In the genomic region with DNA sequence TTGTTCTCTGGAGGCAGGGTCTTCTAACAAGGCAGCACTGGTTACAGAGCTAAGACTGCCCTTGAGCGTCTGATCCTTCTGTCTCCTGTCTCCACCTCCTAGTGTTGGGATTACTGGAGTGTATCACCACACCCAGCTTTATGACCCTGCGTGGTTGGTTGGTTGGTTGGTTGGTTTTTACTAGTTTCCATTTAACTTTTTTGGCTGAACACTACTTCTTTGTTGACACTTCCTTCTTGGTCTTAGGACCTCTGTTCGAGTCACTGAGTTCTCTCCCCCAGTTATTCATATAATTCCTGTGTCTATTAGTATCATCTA, we compare ENCODE assay signal across 29 mouse cellular contexts. TPM values are rescaled to one million over a fixed set of nuclear protein-coding genes. Genes with fewer than 3 reads are reported as not detected.
DNase-seq lines count a peak whose midpoint lies in the region; ATAC-seq and TF ChIP-seq lines count a peak whose summit lies in the region.
"Had no signal": no experiment of that assay in that cellular context is flagged by ENCODE, and none has a peak within 500 bp of the region (broad histone marks: within the 10 kb centered on the region; RNA-seq: fewer than 3 reads in every experiment).

No protein-coding gene starts in this region.

- TF ChIP-seq POLR2A in CH12.LX (IDR thresholded peaks at IDR 0.05; ENCODE audit: low read depth, low read length): no peak

- H3K27me3 ChIP-seq in kidney, embryonic 16.5 days (ENCODE audit: insufficient read depth, low read length): no peaks in the 10 kb centered on the region
- H3K27me3 ChIP-seq in CH12.LX (replicated peaks) (no peaks in the 10 kb centered on the region), Patski (no peaks in the 10 kb centered on the region)
- H3K27me3 ChIP-seq in splenic B cell, adult 2 months (ENCODE audit: control insufficient read depth, insufficient read depth, low read length, poor library complexity, severe bottlenecking): no peaks in the 10 kb centered on the region
- H3K27me3 ChIP-seq: forebrain, embryonic 13.5 days; heart, embryonic 15.5 days; intestine, embryonic 15.5 days; liver, embryonic 13.5 days; neural tube, embryonic 15.5 days had no signal

- H3K36me3 ChIP-seq in kidney, embryonic 16.5 days (ENCODE audit: insufficient read depth, low read length): no peaks in the 10 kb centered on the region
- peaks cover 0 to 20% of the 10 kb centered on the region in 2 experiments for H3K36me3 ChIP-seq in CH12.LX (replicated peaks in 1 of 2; ENCODE audit: control insufficient read depth in 1 of 2, insufficient read depth in 1 of 2, low read length in 1 of 2)
- H3K36me3 ChIP-seq in splenic B cell, adult 2 months (ENCODE audit: control insufficient read depth, insufficient read depth, low read length, poor library complexity, severe bottlenecking): no peaks in the 10 kb centered on the region
- H3K36me3 ChIP-seq: heart, embryonic 10.5 days; heart, embryonic 15.5 days; intestine, embryonic 15.5 days; liver, embryonic 13.5 days; neural tube, embryonic 15.5 days had no signal

- no peak overlapping the region for H3K4me2 ChIP-seq in kidney, embryonic 16.5 days (replicated peaks; ENCODE audit: low read depth, low read length)
- H3K4me2 ChIP-seq in CH12.LX (ENCODE audit: insufficient read depth, low read depth, poor library complexity, severe bottlenecking): no peak overlapping the region
- H3K4me2 ChIP-seq: forebrain, embryonic 13.5 days; heart, embryonic 15.5 days; intestine, embryonic 15.5 days; liver, embryonic 13.5 days; neural tube, embryonic 15.5 days had no signal

- DNase-seq in kidney, postnatal 4 days: no peak
- DNase-seq in CH12.LX (ENCODE audit: extremely low read depth) (peak; percentile 49), Patski (ENCODE audit: low read depth, low spot score) (no peak)
- peak; percentile 56 for DNase-seq in splenic B cell, adult 2 months (ENCODE audit: low read depth, low spot score)
- DNase-seq in frontal cortex, postnatal 14 days (ENCODE audit: low spot score in 2 of 2): no peak
- no peak for DNase-seq in cerebellum, adult 8-10 months
- DNase-seq: adrenal gland, adult 2 months; B cell, adult 2 months; cerebellum, adult 2 months; cerebellum, postnatal 25 days; gastrocnemius, postnatal 25 days; left cerebral cortex, postnatal 4 days; liver, embryonic 13.5 days; lung, adult 2 months; lung, postnatal 10 days; midbrain, embryonic 14.5 days; right cerebral cortex, adult 18-20 months; thymus, adult 2 months; thymus, postnatal 4 days had no signal

- 57% methylated on average over 3 of the region's 3 CpGs for WGBS in kidney, embryonic 16.5 days

- H3K4me3 ChIP-seq in kidney, embryonic 16.5 days (ENCODE audit: low read length): no peak overlapping the region
- no peak overlapping the region for H3K4me3 ChIP-seq in CH12.LX (replicated peaks in 1 of 3; ENCODE audit: low read depth in 2 of 3, low read length in 2 of 3, poor library complexity in 1 of 3)
- H3K4me3 ChIP-seq: forebrain, embryonic 13.5 days; heart, embryonic 10.5 days; heart, embryonic 15.5 days; intestine, embryonic 15.5 days; liver, embryonic 13.5 days; neural tube, embryonic 15.5 days had no signal

- ATAC-seq in kidney, embryonic 16.5 days (ENCODE audit: low FRiP score, low TSS enrichment): 0 out of 2 replicates have a peak, but pooled peaks have one; percentile 42
- ATAC-seq in Patski: peak; percentile 39
- ATAC-seq: forebrain, embryonic 13.5 days; hindbrain, embryonic 16.5 days; intestine, embryonic 15.5 days had no signal

- dilution Hi-C loops in CH12.LX (cut with MboI; ENCODE audit: extremely low pct_ligation_motif_present, extremely low pct_unique_long_range_greater_than_20kb, low sequenced_read_pairs): no loop called here

- in situ Hi-C loops in CH12.LX (cut with MboI; ENCODE audit: low pct_ligation_motif_present, low pct_unique_long_range_greater_than_20kb, low sequenced_read_pairs) (no loop called here), Patski (cut with MboI; ENCODE audit: low pct_unique_long_range_greater_than_20kb) (no loop called here)

- no peak for TF ChIP-seq CTCF in CH12.LX (conservative IDR thresholded peaks at IDR 0.05 in 1 of 2, IDR thresholded peaks at IDR 0.05 in 1 of 2; ENCODE audit: low read depth in 2 of 2, low read length in 2 of 2)
- no peak for TF ChIP-seq CTCF in Patski (IDR thresholded peaks at IDR 0.05)

- no peaks in the 10 kb centered on the region for H3K4me1 ChIP-seq in kidney, embryonic 16.5 days (ENCODE audit: insufficient read depth, low read length)
- peaks cover 0 to 50% of the 10 kb centered on the region in 2 experiments; a peak in 2 of 4 replicates for H3K4me1 ChIP-seq in CH12.LX (ENCODE audit: control insufficient read depth in 1 of 2, insufficient read depth in 2 of 2)
- H3K4me1 ChIP-seq: forebrain, embryonic 13.5 days; heart, embryonic 10.5 days; heart, embryonic 15.5 days; intestine, embryonic 15.5 days had no signal

- POLR2A ChIA-PET in Patski (lab: Charles Lee): interaction anchor here (0.6 kb wide), 1 partner anchor 613 kb away, joined by 3 read pairs; the partner anchor contains the start of gene Zc3hc1

- no peak for TF ChIP-seq RAD21 in CH12.LX (IDR thresholded peaks at IDR 0.05; ENCODE audit: low read depth, low read length)

- CTCF ChIA-PET in Patski (lab: Charles Lee): interaction anchor here (1.0 kb wide), 2 partner anchors 19 to 35 kb away, joined by 3 to 5 read pairs; no protein-coding TSS in a partner anchor

- no peak overlapping the region for H3K9ac ChIP-seq in kidney, embryonic 16.5 days (replicated peaks; ENCODE audit: low read length)
- H3K9ac ChIP-seq in CH12.LX (ENCODE audit: insufficient read depth, low read depth): no peak overlapping the region
- H3K9ac ChIP-seq: forebrain, embryonic 13.5 days; heart, embryonic 15.5 days; intestine, embryonic 15.5 days; liver, embryonic 13.5 days; neural tube, embryonic 15.5 days had no signal

- H3K79me2 ChIP-seq in CH12.LX (replicated peaks; ENCODE audit: control insufficient read depth, extremely low read depth, insufficient read depth, poor library complexity, severe bottlenecking): peaks cover 19% of the 10 kb centered on the region

- no peaks in the 10 kb centered on the region for H3K9me3 ChIP-seq in kidney, embryonic 16.5 days (ENCODE audit: low read length)
- no peaks in the 10 kb centered on the region for H3K9me3 ChIP-seq in CH12.LX (replicated peaks; ENCODE audit: low read length)
- H3K9me3 ChIP-seq: forebrain, embryonic 13.5 days; G1E; heart, embryonic 10.5 days; heart, embryonic 15.5 days; intestine, embryonic 15.5 days; liver, embryonic 13.5 days; neural tube, embryonic 15.5 days had no signal

- peak; percentile 23; the same call in 1 of the 2 replicates for TF ChIP-seq EP300 in CH12.LX (IDR thresholded peaks at IDR 0.05; ENCODE audit: low read length)

- H3K27ac ChIP-seq in kidney, embryonic 16.5 days (ENCODE audit: low read length): no peak overlapping the region
- no peak overlapping the region for H3K27ac ChIP-seq in CH12.LX (ENCODE audit: insufficient read depth, low read depth)
- H3K27ac ChIP-seq: forebrain, embryonic 13.5 days; heart, embryonic 10.5 days; heart, embryonic 15.5 days; intestine, embryonic 15.5 days; kidney, postnatal 0 days; liver, embryonic 13.5 days; macrophage; neural tube, embryonic 15.5 days had no signal

TF ChIP-seq in CH12.LX, 34 proteins besides CTCF, POLR2A, EP300 and RAD21:
- TF ChIP-seq MAFK (IDR thresholded peaks at IDR 0.05; ENCODE audit: insufficient replicate concordance, low read length) (0 out of 2 replicates have a peak, but pooled peaks have one; percentile 7), ZKSCAN1 (IDR thresholded peaks at IDR 0.05; ENCODE audit: borderline replicate concordance, low read depth, low read length) (no peak), UBTF (IDR thresholded peaks at IDR 0.05; ENCODE audit: low read depth, low read length) (no peak), CHD1 (IDR thresholded peaks at IDR 0.05; ENCODE audit: low read depth, low read length) (no peak), ELF1 (IDR thresholded peaks at IDR 0.05; ENCODE audit: low read depth, low read length) (no peak)

RNA-seq across cellular contexts. Expression of gene Ahcyl2, which starts 9.4 kb away (rescaled TPM):
- 18.3 and 20.8 TPM in 2 replicates for polyA plus RNA-seq in kidney, embryonic 16.5 days (2015; fragmentation: Nextera tagmentation; extraction: Ambion mirVana)
- total RNA-seq in CH12.LX (2012; rRNA removed) (50.0 and 77.1 TPM in 2 replicates), CH12.LX (2014; rRNA removed) (184 and 196 TPM in 2 replicates)
- polyA plus RNA-seq in CH12.LX (2012; ENCODE audit: insufficient read length, low read depth) (178 and 204 TPM in 2 replicates), Patski (2021) (30.8 TPM)

RNA-seq across cellular contexts. Expression of gene Smo, which starts 41.9 kb away (rescaled TPM):
- 42.9 and 50.2 TPM in 2 replicates for polyA plus RNA-seq in kidney, embryonic 16.5 days (2015; fragmentation: Nextera tagmentation; extraction: Ambion mirVana)
- total RNA-seq in CH12.LX (2012; rRNA removed): 0.04 TPM in 2 replicates
- total RNA-seq in CH12.LX (2014; rRNA removed): 0.09 TPM in 1 of 2 replicates, not detected in the other
- 0.17 and 0.26 TPM in 2 replicates for polyA plus RNA-seq in CH12.LX (2012; ENCODE audit: insufficient read length, low read depth)
- polyA plus RNA-seq in Patski (2021): 117 TPM

Comparison
In these comparisons a context has a peak if more than half of its experiments do, and no peak if none do; other contexts are left out.
1. DNase-seq: peak in CH12.LX (single experiment) and splenic B cell, adult 2 months (single experiment); none in kidney, postnatal 4 days (0 of 2), Patski (single experiment), frontal cortex, postnatal 14 days (0 of 2) and cerebellum, adult 8-10 months (single experiment).
2. RNA of gene Smo, which starts 41.9 kb away (polyA plus RNA-seq): 117 TPM in Patski (single experiment) and 42.9 to 50.2 TPM in kidney, embryonic 16.5 days; 0.17 to 0.26 TPM in CH12.LX; every median in the first group is over 10 times any median in the second.